Mouse (Mus musculus) embryo, embryonic 10 days (tissue): ENCODE data around the gene Aven.
"Not testable (repeated sequence)": the region's sequence is repeated elsewhere in the genome, so short reads cannot be mapped to it uniquely, and the experiment has no call there.

Source experiments
- DNase-seq: peaks from one replicate; pipeline ENCODE4 v3.0.0-alpha.2; 2015; ENCODE audit warnings: low spot score

Aven gene

DNA sequence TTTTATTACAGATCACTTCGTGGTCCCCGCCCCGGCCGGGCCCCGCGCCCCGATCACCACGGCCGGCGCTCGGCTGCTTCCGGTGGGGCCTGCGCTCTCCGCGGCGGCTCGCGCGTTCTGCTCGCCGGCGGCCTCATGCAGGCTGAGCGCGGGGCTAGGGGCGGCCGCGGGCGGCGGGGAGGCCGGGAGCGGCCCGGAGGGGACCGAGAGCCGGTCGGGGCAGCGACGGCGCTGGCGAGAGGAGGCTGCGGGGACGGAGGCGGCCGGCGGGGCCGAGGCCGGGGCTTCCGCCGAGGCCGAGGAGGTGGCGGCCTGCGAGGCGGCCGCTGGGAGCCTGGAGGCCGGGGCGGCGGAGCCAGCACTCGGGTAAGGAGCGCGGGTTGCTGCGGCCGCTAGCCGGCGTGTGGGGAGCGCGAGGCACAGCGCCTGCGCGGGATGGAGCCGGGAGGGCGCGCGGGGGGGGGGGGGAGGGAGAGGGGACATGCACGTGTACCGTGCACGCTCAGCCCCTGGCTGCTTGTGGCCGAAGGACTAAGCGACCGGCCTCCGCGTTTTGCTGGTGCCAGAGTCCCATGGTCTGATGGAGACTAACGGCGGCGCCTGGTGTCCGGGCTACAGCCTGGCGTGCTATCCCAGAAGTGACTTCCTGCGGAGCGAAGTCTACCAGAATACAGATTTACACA is at the start of gene Aven:
Gene Aven (plus strand): TSS at position 109 of the 683 bp plus-strand sequence.
- peak; percentile 88 for DNase-seq

DNA sequence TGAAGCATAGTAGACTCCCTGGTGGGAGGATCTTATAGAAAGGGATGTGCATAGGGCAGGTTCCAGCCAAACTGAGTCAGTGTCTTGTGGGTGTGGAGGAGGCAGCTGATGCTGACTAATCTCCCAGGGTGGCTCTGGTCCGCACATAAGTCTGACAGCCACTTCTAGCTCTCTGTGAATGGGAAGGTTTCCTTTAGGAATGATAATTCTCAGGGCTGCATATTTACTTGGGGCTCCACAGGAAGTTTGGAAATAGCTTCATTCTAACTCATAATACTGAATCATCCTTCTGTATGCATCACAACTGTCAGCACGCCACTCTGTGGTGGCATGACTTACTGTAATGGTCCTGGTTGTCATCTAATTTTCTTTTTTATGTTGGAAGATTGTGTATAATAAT is 49.3 kb upstream of the Aven start:
- no peak for DNase-seq

DNA sequence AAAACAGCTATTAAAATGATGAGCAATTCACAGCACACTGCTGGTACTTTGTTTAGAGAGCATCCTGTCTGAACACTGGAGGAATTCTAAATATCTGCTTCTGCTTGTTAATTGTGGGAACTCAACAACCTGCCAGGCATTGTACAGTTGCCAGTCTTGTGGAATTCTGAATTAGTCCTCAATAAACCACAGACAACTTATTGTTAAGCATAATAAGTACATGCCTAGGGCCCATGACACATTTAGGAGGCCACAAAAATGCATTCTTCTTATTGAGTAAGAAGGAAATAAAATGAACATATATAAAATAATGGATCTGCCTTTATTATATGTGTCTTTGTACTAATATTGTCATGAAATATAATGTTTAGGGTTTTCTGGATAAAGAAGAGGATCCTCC is 47.3 kb upstream of the Aven start:
- no peak for DNase-seq

DNA sequence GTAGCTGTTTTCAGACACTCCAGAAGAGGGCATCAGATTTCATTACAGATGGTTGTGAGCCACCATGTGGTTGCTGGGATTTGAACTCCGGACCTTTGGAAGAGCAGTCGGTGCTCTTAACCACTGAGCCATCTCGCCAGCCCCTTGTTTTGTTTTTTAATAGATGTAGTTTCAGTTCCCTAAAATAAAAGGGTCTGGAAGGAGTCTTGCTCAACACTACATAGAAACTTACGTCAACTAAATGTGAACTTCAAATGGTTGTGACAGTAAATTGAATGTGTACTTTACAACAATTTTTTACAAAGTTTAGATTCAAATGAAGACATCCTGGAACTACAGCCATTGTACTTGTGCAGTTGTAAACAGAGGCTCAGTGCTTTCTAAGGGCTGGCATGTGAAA is 44.7 kb upstream of the Aven start:
- not testable (repeated sequence) for DNase-seq

DNA sequence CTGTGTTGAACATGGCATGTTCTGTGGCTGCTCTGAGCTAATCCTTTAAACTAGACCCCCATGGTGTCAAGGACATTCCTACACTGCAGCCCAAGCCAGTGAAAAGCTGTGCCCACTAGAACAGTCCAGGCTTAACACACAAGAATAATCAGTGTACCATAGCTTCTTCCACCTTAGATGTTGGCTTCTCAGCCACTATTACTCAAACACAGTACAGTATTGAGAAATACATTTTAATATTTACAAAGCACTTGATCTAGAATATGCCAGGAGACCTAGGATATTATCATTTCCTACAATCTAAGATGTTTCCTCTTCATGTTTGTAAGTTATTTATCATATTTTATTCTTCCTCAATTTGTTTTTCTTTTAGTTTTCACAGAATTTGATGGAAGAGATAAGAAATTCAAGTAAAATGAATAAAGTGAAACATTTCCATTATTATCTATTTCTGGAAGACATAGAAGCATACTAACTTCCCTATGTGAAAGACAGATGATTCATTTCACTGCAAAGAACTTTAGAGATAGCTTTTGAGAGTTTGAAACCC is 44.2 kb upstream of the Aven start:
- no peak for DNase-seq

DNA sequence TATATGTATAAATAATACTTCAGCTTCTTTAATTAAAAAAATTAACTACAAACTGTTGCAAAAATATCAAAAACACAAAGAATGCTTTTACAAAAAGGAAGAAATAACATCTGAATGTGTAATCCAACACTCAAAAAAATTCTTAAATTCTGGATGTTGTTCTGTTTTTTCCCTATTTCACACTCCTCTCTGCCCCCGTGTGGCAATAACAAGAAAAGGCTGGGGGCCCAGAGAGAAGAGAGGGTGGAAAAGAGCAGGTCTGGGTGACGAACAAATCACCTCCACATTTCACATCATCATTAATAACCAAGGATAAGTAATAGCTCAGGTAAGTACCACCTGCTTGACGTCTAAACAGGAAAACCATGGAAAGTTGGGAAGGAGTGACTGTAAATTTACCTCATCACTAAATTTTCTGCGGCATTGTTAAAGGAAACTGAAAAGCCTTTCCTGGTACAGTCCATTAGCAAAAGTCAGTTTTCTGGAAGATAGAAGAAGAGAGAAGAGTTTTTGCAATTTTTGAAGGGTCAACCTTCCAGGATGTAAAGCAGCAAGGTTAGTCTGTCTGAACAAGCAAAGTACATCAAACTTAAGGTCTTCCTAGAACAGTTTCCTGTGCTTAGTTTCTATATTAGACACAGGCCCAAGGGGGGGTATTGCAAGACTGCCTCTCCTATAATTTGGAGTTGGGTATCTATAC is 43.0 kb upstream of the Aven start:
- DNase-seq: peak; percentile 22

DNA sequence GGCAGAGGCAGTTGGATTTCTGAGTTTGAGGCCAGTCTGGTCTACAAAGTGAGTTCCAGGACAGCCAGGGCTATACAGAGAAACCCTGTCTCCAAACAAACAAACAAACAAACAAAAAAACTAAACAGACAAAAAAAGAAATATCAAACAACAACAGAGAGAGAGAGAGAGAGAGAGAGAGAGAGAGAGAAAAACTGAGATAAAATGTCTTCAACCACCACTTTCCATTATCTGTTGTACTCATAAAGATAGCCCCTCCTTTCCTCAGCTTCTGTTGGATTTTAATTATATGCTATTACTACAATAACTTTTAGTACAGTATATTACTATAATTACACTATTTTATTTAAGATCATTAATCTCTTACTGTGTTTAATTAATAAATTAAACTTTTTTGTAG is 40.3 kb upstream of the Aven start:
- DNase-seq: not testable (repeated sequence)

DNA sequence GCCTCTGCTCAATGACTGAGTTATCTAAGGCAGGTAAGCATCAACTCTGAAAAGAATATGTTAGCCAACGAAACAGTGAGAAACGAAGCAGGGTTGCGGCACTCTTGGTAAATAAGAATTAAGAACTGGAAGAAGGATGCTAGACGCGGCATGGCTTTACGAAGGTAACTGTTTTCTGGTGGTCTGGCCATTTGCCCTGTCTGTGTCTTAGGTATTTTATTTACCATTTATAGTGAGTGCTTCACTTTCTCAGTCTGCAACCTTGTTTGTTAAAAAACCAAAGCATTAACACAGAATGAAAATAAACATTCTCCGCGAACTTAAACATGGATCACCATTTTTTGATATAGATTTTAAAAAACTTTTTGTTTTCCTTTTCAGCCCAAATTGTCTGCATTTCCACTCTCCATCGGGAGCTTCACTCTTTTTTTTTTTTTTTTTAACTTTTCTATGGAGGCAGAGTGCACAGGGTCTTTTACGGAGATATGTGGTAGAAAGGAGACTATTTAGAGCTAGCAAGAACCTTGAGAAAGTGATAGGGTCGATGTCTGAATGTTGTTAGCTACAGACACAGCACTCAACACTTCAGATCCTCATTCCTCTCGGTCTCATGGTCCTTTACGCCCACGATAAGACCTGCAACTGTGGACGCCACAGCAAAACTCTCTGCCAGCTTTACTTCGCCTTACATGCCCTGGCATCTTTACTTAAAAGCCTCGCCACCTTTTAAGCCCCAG is 38.5 kb upstream of the Aven start:
- no peak for DNase-seq

DNA sequence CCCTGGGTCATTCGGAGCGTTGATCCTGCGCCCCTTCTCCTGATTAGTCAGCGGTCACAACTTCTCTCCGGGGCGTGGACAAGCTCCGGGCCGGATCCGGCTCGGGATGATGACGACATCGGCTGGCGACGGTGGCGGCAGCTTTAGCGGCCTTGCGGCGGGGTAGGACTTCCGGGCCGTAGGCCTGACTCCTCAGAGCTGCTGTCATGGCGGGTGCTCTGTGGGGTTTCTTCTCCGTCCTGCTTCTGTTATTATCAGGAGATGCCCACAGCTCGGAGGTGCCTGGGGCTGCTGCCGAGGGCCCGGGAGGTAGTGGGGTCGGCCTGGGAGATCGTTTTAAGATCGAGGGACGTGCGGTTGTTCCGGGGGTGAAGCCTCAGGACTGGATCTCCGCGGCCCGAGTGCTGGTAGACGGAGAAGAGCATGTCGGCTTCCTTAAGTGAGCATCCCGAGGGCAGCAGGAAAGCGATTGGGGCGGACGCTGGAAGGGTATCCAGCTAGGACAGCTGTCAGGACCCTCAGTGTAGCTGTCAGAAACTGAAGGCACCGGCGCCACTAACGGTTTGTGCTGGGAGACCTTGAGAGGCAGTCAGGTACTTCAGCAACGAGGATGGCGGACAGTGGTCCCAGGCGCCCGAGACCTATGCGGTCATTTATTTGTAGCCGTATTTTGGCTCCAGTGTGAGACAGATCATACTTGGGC is 37.8 kb upstream of the Aven start, which contains the start of gene Emc7:
Gene Emc7 (plus strand): TSS at position 136 of the 703 bp plus-strand sequence.
- DNase-seq: peak; percentile 98

DNA sequence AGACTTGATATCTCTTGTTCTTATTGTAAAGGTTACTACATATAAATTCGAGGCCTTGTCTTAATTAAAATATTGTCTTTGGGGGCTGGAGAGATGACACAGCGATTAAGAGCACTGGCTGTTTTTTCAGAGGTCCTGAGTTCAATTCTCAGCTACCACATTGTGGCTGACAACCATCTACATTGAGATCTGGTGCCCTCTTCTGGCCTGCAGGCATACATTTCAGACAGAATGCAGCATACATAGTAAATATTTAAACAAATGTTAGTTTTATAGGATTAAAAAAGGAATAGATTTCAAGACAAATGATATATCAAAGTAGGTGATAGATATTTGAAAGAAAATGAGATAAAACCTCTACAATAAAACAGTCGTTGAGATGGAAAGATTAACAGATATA is 32.2 kb upstream of the Aven start:
- no peak for DNase-seq

DNA sequence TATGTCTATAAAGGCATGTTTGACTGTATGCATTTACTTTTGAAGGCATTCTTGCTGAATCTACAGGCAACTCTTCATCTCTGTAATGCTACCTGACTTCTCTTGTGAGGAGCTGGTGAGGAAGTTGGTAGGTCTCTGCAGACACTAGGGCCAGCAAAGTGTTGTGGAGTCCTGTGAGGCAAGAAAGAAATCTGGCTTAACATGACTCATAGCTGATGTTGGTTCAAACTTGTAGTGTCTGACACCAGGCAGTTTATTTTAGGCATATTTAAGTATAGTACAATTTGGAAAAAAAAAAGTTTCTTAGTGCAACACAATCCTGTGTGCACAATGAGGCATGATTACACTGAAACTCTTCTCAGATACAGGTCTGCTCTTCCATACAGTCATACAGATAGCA is 23.2 kb upstream of the Aven start:
- no peak for DNase-seq

DNA sequence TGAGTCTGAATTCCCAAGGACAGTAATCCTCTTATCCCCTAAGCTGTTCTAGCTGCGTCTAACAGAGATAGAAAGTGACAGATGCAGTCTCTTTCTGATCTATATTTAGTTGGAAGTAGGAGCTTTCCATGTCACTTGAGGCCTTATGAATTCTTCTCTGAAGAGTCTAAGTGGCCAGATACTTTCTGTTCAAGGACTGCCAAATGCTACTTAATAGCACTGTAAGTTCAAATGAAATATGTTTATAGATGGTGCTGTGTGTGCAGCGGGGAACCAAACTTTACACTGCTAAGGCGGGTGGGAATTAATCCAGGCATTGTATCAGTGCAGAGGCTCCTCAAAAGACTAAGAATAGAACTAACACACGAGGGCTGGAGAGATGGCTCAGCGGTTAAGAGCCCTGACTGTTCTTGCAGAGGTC is 21.8 kb upstream of the Aven start:
- DNase-seq: no peak

DNA sequence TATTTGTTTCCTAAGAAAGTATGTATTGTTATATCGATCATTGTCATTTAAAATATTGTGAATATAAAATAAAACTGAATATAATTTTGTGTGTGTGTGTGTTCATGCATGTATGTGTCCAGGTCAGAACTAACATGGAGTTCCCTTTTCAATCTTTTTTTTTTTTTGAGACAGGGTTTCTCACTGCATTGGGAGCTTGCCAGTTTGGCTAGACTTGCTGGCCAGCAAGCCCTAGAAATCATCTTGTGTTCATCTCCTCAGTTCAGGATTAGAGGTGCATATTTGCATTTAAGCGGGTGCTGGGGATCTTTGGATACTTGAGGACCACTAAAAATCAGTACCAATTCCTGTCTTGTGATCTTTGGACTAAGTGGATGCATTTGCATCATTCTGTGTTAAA is 20.7 kb upstream of the Aven start:
- no peak for DNase-seq

DNA sequence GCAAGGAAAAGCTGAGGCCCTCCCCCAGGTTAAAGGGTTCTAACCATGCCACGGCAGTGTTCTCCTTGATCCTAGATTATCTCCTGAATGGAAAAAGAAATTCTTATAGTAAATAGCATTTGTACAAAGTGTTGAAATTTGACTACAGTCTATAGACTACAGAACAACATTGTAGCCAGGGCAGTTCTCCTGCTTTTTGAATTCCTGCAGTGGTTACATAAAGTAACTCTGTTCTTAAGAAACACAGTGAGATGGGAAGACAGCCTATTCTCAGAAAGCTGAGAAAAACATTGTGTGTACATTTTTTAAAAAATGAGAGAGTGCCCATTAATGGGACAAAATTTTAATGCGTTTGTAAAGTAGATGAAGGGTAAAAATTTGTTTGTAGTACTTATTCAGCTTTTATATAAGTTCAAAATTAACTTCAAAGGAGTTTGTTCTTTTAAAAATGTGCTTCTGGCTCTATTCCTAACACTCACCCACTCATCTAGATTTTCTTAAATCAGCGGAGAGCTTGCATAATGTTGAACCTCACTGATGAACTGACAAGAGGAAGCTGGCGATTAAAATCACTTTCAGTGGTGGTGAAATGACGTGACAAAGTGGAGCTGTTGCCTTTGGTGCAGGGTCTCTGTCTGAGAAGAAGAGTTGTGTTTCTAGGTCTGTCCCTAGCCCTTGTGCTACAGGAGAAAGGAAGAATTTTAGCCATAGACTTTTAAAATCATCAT is 17.6 kb upstream of the Aven start:
- no peak for DNase-seq

DNA sequence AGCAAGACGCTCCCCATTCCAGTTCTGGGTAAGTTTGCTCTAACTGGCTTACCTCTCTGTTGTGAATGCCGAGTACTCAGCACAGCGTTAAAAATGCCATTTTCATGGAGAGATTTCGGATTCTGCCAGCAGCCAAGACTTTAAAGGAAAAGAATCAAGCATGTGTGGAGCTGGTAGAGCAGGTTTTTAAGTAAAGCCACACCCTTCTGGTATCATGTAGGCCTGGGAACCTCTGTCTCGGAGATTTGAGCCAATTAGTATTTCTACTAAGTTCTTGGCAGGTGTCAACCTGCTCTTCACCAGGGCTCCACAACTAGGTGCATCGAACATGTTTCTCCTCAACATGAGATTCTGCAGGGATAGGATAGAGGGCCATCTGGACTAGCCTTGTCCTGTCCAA is 16.2 kb upstream of the Aven start:
- no peak for DNase-seq

DNA sequence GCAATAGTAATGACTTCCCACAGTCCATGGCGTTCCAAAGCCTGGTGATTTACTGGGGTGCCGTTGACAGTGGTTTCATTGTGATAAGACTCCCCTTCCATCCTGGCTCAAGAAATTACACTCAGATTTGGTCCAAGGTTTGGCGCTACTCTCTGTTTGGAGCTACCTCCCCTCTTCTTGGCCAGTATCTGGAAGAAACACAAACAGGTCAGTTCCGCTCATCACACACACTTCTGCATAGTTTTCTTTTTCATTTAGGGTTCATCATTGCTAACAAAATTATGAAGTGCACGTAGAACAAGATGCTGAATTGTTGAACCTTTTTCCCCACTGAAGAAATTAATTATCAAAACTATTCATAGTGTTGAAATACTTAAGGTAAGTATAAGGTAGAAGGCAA is 12.1 kb upstream of the Aven start, which contains the start of gene Chrm5:
Gene Chrm5 (minus strand): TSS at position 101 of the 400 bp plus-strand sequence.
- DNase-seq: no peak

DNA sequence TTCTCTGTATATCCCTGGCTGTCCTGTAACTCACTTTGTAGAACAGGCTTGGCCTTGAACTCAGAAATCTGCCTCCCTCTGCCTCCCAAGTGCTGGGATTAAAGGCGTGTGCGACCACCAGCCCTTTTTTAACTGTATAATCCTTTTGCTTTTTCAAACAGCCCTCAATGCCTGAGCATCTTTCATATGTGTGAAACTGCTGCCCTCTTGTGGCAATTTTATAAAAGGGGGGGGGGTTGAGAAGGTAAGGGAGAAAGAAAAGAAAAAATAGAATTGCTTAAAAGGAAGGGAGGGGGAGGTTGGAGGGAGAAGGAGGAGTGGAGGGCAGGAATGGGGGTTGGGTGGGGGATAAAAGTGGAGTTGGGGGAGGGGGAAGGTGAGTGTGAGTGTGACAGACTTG is 11.2 kb upstream of the Aven start:
- peak; percentile 63 for DNase-seq

DNA sequence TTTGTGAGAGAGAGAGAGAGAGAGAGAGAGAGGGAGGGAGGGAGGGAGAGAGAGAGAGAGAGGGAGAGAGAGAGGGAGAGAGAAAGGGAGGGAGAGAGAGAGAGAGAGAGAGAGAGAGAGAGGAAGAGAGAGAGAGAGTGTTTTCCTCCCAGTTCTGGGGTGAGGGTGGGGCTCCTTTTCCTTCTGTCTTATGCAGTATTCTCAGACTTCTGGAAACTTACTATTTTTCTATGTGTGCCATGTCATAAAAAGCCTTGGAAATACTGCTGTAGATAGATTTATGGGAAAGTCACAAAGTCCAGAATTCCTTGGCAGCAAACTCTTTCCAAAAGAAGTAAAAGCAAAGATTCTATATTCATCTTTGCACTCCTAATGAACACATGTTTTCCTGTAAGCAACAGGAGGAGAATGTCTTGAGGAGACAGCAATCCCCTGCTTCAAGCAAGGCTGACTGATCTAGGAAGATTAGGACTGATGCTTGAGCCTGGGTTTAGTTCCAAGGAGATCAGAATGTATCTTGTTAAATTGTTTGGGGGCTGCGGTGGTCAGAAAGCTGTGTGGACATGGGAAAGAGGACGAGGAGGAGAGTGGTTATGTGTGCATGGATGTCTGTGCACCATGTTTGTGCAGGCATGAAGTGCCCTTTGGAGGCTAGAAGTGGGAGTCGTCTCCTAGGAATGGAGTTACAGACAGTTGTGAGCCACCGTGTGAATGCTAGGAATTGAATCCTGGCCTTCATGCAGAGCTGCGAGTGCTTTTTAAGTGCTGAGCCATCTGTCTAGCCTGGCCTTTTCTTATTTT is 10.0 kb upstream of the Aven start:
- no peak for DNase-seq

DNA sequence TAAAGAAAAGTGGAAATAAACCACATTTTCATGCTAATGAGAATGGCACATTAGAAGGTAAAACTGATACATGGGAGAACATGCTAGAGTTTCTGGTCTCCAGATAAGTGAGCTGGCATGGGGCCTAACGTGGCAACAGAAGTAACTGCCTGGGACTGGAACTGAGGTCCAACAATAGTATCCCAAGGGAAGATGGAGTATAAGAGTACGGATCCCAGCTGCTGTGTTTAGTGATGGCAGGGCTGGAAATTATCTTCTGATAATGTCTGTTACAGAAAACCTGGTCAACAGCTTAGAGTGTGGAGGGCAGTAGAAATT is 9.5 kb upstream of the Aven start:
- DNase-seq: no peak

DNA sequence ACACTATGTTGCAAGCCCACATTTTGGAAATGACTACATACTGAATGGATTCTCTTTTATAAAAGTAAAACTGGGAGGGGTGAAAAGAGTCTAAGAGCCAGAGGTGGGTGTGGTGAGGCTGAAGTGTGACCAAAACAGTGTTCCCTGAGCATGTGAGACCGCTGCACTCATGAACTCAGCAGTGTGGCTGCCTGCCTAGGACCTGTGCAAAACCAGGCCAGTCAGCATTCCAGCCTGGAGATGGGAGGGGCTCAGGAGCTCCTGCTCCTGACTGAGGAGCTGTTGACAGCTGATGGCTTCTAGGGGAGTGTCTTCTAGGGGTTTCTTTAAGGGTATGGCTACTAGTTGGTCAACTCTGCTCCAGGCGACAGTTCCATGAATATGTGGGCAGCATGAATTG is 7.9 kb upstream of the Aven start:
- DNase-seq: no peak
